Mouse (Mus musculus) neural tube, embryonic 12.5 days (tissue): ENCODE data around the gene Gm10668. TPM values are rescaled to one million over a fixed set of nuclear protein-coding genes. Genes with fewer than 3 reads are reported as not detected.
"Not testable (repeated sequence)": the region's sequence is repeated elsewhere in the genome, so short reads cannot be mapped to it uniquely, and the experiment has no call there.

Experiments used
- ATAC-seq: fragments of 200-750 bp; cut with Nextera tagmentation; 2 replicates; pipeline ENCODE4 v1.8.0; 2017; ENCODE audit warnings: low read depth, mild to moderate bottlenecking, moderate TSS enrichment, moderate library complexity; ENCODE audit not compliant: low FRiP score
- H3K27ac ChIP-seq: fragments of 300-500 bp; sonication (generic); 2 replicates; pipeline ENCODE4 v1.5.1; 2016
- H3K27me3 ChIP-seq: fragments of 300-500 bp; sonication (generic); replicated peaks from 2 replicates; pipeline ENCODE4 v1.6.1; 2016; ENCODE audit warnings: mild to moderate bottlenecking
- H3K36me3 ChIP-seq: fragments of 300-500 bp; sonication (generic); 2 replicates; pipeline ENCODE4 v1.6.1; 2016; ENCODE audit warnings: mild to moderate bottlenecking
- H3K4me1 ChIP-seq: fragments of 300-500 bp; sonication (generic); 2 replicates; pipeline ENCODE4 v1.6.1; 2016
- H3K4me2 ChIP-seq: fragments of 300-500 bp; sonication (generic); replicated peaks from 2 replicates; pipeline ENCODE4 v1.6.1; 2016; ENCODE audit warnings: mild to moderate bottlenecking
- H3K4me3 ChIP-seq: fragments of 300-500 bp; sonication (generic); 2 replicates; pipeline ENCODE4 v1.5.1; 2016
- H3K9ac ChIP-seq: fragments of 300-500 bp; sonication (generic); 2 replicates; pipeline ENCODE4 v1.6.1; 2016; ENCODE audit warnings: mild to moderate bottlenecking
- H3K9me3 ChIP-seq: fragments of 300-500 bp; sonication (generic); 2 replicates; pipeline ENCODE4 v1.6.1; 2016; ENCODE audit warnings: mild to moderate bottlenecking
- WGBS: fragments of 180-500 bp; shearing (Covaris S2); methylation state at CpG from one replicate; pipeline ENCODE4 v1.1.7; 2016; 5-methylcytosine and 5-hydroxymethylcytosine counted together
- polyA plus RNA-seq: library from polyadenylated mRNA; unstranded; fragments of >200 nt; fragmentation: Nextera tagmentation; extraction: Ambion mirVana; gene quantifications from 2 replicates; pipeline ENCODE4 v1.2.1, GENCODE M21; 2016

The Gm10668 gene
- not detected in 2 replicates for polyA plus RNA-seq

GRCm38 (mm10) chr7:20730524-20730923 is at the start of gene Gm10668:
TSS of gene Gm10668 (minus strand) at chr7:20730624.
- H3K4me3 ChIP-seq, H3K4me2 ChIP-seq, H3K27ac ChIP-seq, ATAC-seq, H3K9ac ChIP-seq, H3K4me1 ChIP-seq, H3K36me3 ChIP-seq, H3K9me3 ChIP-seq, H3K27me3 ChIP-seq: not testable (repeated sequence)
- WGBS: no CpG with 5 or more reads among the region's 1 CpGs

DNA sequence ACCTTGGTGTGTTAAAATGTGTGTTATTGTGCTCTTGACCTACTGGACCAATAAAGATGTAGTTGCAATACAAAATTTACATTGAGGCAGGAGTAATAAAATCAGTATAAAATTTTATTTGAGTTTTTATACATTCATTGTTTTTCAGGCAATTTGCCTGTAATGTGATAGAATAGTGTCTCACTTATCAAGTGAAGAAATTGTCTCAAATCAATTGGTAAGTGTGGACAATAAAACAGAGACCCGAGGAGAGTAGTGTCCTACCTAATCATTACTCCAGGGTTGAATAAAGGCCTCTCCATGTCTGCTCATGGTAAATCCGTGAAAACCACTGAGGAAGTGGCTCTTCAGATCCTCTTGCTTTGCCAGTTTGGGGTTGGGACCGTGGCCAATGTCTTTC is 40.5 kb upstream of the Gm10668 start, which contains the start of gene Vmn1r112:
Vmn1r112 (plus strand) TSS at position 301 of the 400 bp plus-strand sequence.
- not testable (repeated sequence) for H3K36me3 ChIP-seq, H3K9me3 ChIP-seq, H3K9ac ChIP-seq, ATAC-seq, H3K4me3 ChIP-seq, H3K4me2 ChIP-seq, H3K27me3 ChIP-seq, H3K27ac ChIP-seq, H3K4me1 ChIP-seq
- WGBS: no CpG with 5 or more reads among the region's 3 CpGs

- H3K4me1 ChIP-seq, H3K9me3 ChIP-seq, H3K27ac ChIP-seq, H3K9ac ChIP-seq, ATAC-seq, H3K36me3 ChIP-seq, H3K4me2 ChIP-seq, H3K4me3 ChIP-seq, H3K27me3 ChIP-seq: not testable (repeated sequence)
- no CpG with 5 or more reads among the region's 2 CpGs for WGBS
These were observed 27.3 kb downstream of the Gm10668 start, which contains the start of gene Vmn1r111 for GRCm38 (mm10) chr7:20703116-20703515. TSS of gene Vmn1r111 (minus strand) at chr7:20703216.

Other genes starting within 250 kb of the Gm10668 start
- not detected in 2 replicates for gene Vmn1r103, start 220.1 kb downstream of the Gm10668 start, polyA plus RNA-seq
- gene Vmn1r104, start 196.8 kb downstream of the Gm10668 start, polyA plus RNA-seq: not detected in 2 replicates
- not detected in 2 replicates for gene Gm5726, start 184.9 kb downstream of the Gm10668 start, polyA plus RNA-seq
- not detected in 2 replicates for gene Gm4141, start 154.4 kb downstream of the Gm10668 start, polyA plus RNA-seq
- gene Gm4513, start 131.6 kb downstream of the Gm10668 start, polyA plus RNA-seq: not detected in 2 replicates
- gene Vmn1r107, start 61.7 kb downstream of the Gm10668 start, polyA plus RNA-seq: not detected in 2 replicates
- gene Vmn1r111, start 27.4 kb downstream of the Gm10668 start, polyA plus RNA-seq: not detected in 2 replicates
- not detected in 2 replicates for gene Vmn1r112, start 40.6 kb upstream of the Gm10668 start, polyA plus RNA-seq
- not detected in 2 replicates for gene Vmn1r113, start 56.7 kb upstream of the Gm10668 start, polyA plus RNA-seq
- not detected in 2 replicates for gene Vmn1r114, start 81.6 kb upstream of the Gm10668 start, polyA plus RNA-seq
- gene Vmn1r115, start 114.4 kb upstream of the Gm10668 start, polyA plus RNA-seq: not detected in 2 replicates
- gene Vmn1r116, start 141.6 kb upstream of the Gm10668 start, polyA plus RNA-seq: not detected in 2 replicates
- gene Vmn1r117, start 153.5 kb upstream of the Gm10668 start, polyA plus RNA-seq: not detected in 2 replicates
- gene Vmn1r118, start 181.7 kb upstream of the Gm10668 start, polyA plus RNA-seq: not detected in 2 replicates